Comparison of ENCODE assay signal across 9 mouse cellular contexts in the genomic region with DNA sequence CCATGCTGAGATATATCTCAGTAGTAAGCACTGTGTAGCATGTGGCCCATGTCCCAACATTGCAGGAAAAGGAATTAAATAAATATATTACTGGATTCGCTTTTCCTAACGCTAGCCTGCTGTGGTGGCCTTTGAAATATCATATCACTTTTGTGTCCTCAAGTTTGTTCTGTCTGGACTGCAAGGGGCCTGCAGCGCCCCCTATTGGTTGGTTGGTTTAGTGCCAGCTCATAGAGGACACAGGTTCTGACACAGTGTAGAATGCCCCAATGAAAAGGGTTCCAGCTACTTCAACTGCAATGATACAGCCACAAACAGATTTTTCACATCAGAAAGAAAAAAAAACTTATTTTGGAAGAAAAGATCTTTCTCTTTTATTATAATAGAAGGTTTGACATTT. TPM values are rescaled to one million over a fixed set of nuclear protein-coding genes. Genes with fewer than 3 reads are reported as not detected.
DNase-seq lines count a peak whose midpoint lies in the region; TF ChIP-seq lines count a peak whose summit lies in the region.
"Had no signal": no experiment of that assay in that cellular context is flagged by ENCODE, and none has a peak within 500 bp of the region (broad histone marks: within the 10 kb centered on the region; RNA-seq: fewer than 3 reads in every experiment).

No protein-coding gene starts in this region.

- no peaks in the 10 kb centered on the region for H3K4me1 ChIP-seq in heart, adult 2 months (ENCODE audit: control insufficient read depth, insufficient read depth, low read length)

- TF ChIP-seq POLR2A in heart, adult 2 months (IDR thresholded peaks at IDR 0.05; ENCODE audit: insufficient read depth, low read depth, low read length) = no peak

- H3K27me3 ChIP-seq in heart, adult 2 months (ENCODE audit: control insufficient read depth, insufficient read depth, low read length) = no peaks in the 10 kb centered on the region
- H3K27me3 ChIP-seq: heart, embryonic 15.5 days had no signal

- H3K27ac ChIP-seq in heart, adult 2 months = no peak overlapping the region
- H3K27ac ChIP-seq: heart, embryonic 15.5 days had no signal

- no peaks in the 10 kb centered on the region for H3K36me3 ChIP-seq in heart, adult 2 months (ENCODE audit: control insufficient read depth, insufficient read depth, low read length)
- H3K36me3 ChIP-seq: heart, embryonic 15.5 days had no signal

- intact Hi-C loops in heart, adult 2 months (cut with DNase I) = loop anchor here (10.0 kb wide), 2 partner anchors 651 to 851 kb away; no protein-coding TSS in a partner anchor

- TF ChIP-seq EP300 in heart, adult 2 months (IDR thresholded peaks at IDR 0.05; ENCODE audit: insufficient read depth, low read depth, low read length) = no peak

- H3K9ac ChIP-seq in heart, adult 2 months (ENCODE audit: low read depth, low read length) = no peak overlapping the region
- H3K9ac ChIP-seq: heart, embryonic 15.5 days had no signal

- 38% methylated on average over 3 of the region's 3 CpGs for WGBS in heart, adult 2 months

- no peaks in the 10 kb centered on the region for H3K79me2 ChIP-seq in heart, adult 2 months (replicated peaks; ENCODE audit: control insufficient read depth, insufficient read depth, low read length)

- DNase-seq in heart, adult 2 months = no peak
- DNase-seq in heart, adult 8-10 months (ENCODE audit: low spot score) = no peak
- DNase-seq in 416B (ENCODE audit: low read depth) (peak; percentile 51), ZHBTc4 (ENCODE audit: low read depth, low spot score) (peak; percentile 61)
- peak; percentile 23 for DNase-seq in lung, postnatal 14 days
- DNase-seq in urinary bladder, postnatal 25 days (ENCODE audit: low spot score) = no peak
- no peak for DNase-seq in cerebellum, adult 9-11 months
- no peak for DNase-seq in left cerebral cortex, adult 9 months (ENCODE audit: low spot score in 2 of 2)

- peak; percentile 66 for TF ChIP-seq CTCF in heart, adult 2 months (IDR thresholded peaks at IDR 0.05)

- no peak overlapping the region for H3K4me3 ChIP-seq in heart, adult 2 months
- H3K4me3 ChIP-seq: heart, embryonic 15.5 days had no signal

RNA-seq across cellular contexts. Expression of a gene that starts 34.6 kb away (rescaled TPM):
- 1 to 10 TPM in 1 of 2 experiments, under 1 TPM in 1; 0.55 to 1.5 TPM for total RNA-seq in heart, adult 2 months (2021)
- 0.70 TPM in 1 of 2 replicates, not detected in the other for polyA plus RNA-seq in heart, adult 2 months (2012; rRNA removed)
- total RNA-seq in heart, adult 8-10 months (2022) = under 1 TPM; 0.41 to 0.92 (median 0.70) TPM

Comparison
In these comparisons a context has a peak if more than half of its experiments do, and no peak if none do; other contexts are left out.
1. DNase-seq: peak in 416B (single experiment), ZHBTc4 (single experiment) and lung, postnatal 14 days (single experiment); none in heart, adult 2 months (0 of 2), heart, adult 8-10 months (single experiment), urinary bladder, postnatal 25 days (single experiment), cerebellum, adult 9-11 months (single experiment) and left cerebral cortex, adult 9 months (0 of 2).